Mouse (Mus musculus) midbrain, embryonic 11.5 days (tissue): ENCODE results near the gene Mipep. TPM values are rescaled to one million over a fixed set of nuclear protein-coding genes. Genes with fewer than 3 reads are reported as not detected.
A peak's percentile ranks its signal among the peaks of the same experiment; 100 is the strongest.

Experiments used
- ATAC-seq: fragments of 200-750 bp; cut with Nextera tagmentation; 2 replicates; pipeline ENCODE4 v1.8.0; 2017; ENCODE audit warnings: moderate TSS enrichment, moderate library complexity; ENCODE audit not compliant: low FRiP score
- DNase-seq: peaks from one replicate; pipeline ENCODE4 v3.0.0; 2015; ENCODE audit warnings: low spot score; ENCODE audit errors: missing footprints
- H3K27ac ChIP-seq: fragments of 300-500 bp; sonication (generic); 2 replicates; pipeline ENCODE4 v1.5.1; 2014; ENCODE audit warnings: low read depth, low read length
- H3K27me3 ChIP-seq: fragments of 300-500 bp; sonication (generic); 2 replicates; pipeline ENCODE4 v1.6.1; 2014; ENCODE audit warnings: mild to moderate bottlenecking, low read length, moderate library complexity, mixed read lengths; ENCODE audit not compliant: control insufficient read depth, insufficient read depth
- H3K36me3 ChIP-seq: fragments of 300-500 bp; sonication (generic); 2 replicates; pipeline ENCODE4 v1.6.1; 2014; ENCODE audit warnings: mild to moderate bottlenecking, low read length, moderate library complexity, mixed read lengths; ENCODE audit not compliant: control insufficient read depth, insufficient read depth
- H3K4me1 ChIP-seq: fragments of 300-500 bp; sonication (generic); 2 replicates; pipeline ENCODE4 v1.6.1; 2014; ENCODE audit warnings: low read length; ENCODE audit not compliant: control insufficient read depth, insufficient read depth
- H3K4me2 ChIP-seq: fragments of 300-500 bp; sonication (generic); 2 replicates; pipeline ENCODE4 v1.6.1; 2014; ENCODE audit warnings: mild to moderate bottlenecking, moderate library complexity
- H3K4me3 ChIP-seq: fragments of 300-500 bp; sonication (generic); 2 replicates; pipeline ENCODE4 v1.5.1; 2014; ENCODE audit warnings: low read depth, low read length
- H3K9ac ChIP-seq: fragments of 300-500 bp; sonication (generic); 2 replicates; pipeline ENCODE4 v1.6.1; 2014; ENCODE audit warnings: low read length
- H3K9me3 ChIP-seq: fragments of 300-500 bp; sonication (generic); 2 replicates; pipeline ENCODE4 v1.6.1; 2016; ENCODE audit warnings: low read length; ENCODE audit not compliant: control insufficient read depth
- WGBS: fragments of 180-500 bp; shearing (Covaris S2); extraction: QIAGEN DNeasy Blood & Tissue Kit; methylation state at CpG from one replicate; pipeline ENCODE4 v1.1.7; 2014; 5-methylcytosine and 5-hydroxymethylcytosine counted together
- polyA plus RNA-seq: library from polyadenylated mRNA; unstranded; fragments of >200 nt; fragmentation: Nextera tagmentation; extraction: Ambion mirVana; gene quantifications from 2 replicates; pipeline ENCODE4 v1.2.1, GENCODE M21; 2014

Gene Mipep
- polyA plus RNA-seq, 1 experiment from 2014 or later, result 26.6 TPM

DNA sequence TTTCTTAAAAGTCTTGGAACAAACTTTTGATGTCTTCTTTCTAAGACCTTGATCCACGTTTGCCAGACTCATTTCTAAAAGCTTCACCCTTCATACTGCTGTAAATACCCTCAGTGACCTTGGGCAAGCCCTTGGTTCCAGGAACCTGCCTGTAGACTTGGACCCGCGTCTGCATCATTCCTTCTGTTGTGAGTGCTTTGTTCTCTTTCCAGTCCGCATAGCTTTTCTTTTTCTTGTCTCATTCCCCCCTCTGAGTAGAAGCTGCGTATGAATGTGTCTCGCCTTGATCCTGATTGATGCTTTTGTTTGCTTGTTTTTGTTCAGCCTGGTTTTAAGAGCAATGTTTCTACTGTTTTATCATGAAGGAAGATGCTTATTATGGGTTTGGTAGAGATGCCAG, 52.3 kb downstream of the Mipep start:
- Histone ChIP-seq H3K27ac (no peak overlapping the region), H3K4me1 (no peaks in the 10 kb centered on the region), H3K9me3 (no peaks in the 10 kb centered on the region), H3K9ac (no peak overlapping the region), H3K4me3 (no peak overlapping the region), H3K36me3 (0 out of 2 replicates have a peak, but pooled peaks cover 3% of the 10 kb centered on the region), H3K27me3 (no peaks in the 10 kb centered on the region), H3K4me2 (no peak overlapping the region)
- WGBS, result 49% methylated on average over 6 of the region's 6 CpGs
- DNase-seq (no peak), ATAC-seq (no peak)

- 91% methylated on average over 8 of the region's 8 CpGs for WGBS
- Histone ChIP-seq H3K9me3 (no peaks in the 10 kb centered on the region), H3K4me3 (no peak overlapping the region), H3K9ac (no peak overlapping the region), H3K27me3 (no peaks in the 10 kb centered on the region), H3K4me1 (peaks cover 3% of the 10 kb centered on the region), H3K27ac (no peak overlapping the region), H3K4me2 (no peak overlapping the region), H3K36me3 (no peaks in the 10 kb centered on the region)
- no peak for ATAC-seq
- DNase-seq, result no peak
Observed at GRCm38 (mm10) chr14:60839654-60840053, 55.3 kb downstream of the Mipep start.

GRCm38 (mm10) chr14:60841977-60842659, 57.7 kb downstream of the Mipep start:
- 75% methylated on average over 14 of the region's 14 CpGs for WGBS
- Histone ChIP-seq H3K4me3 (no peak overlapping the region), H3K9ac (no peak overlapping the region), H3K4me2 (no peak overlapping the region), H3K27ac (no peak overlapping the region), H3K27me3 (no peaks in the 10 kb centered on the region), H3K36me3 (no peaks in the 10 kb centered on the region), H3K9me3 (no peaks in the 10 kb centered on the region), H3K4me1 (peaks cover 16% of the 10 kb centered on the region)
- ATAC-seq, result no peak
- DNase-seq, result no peak

DNA sequence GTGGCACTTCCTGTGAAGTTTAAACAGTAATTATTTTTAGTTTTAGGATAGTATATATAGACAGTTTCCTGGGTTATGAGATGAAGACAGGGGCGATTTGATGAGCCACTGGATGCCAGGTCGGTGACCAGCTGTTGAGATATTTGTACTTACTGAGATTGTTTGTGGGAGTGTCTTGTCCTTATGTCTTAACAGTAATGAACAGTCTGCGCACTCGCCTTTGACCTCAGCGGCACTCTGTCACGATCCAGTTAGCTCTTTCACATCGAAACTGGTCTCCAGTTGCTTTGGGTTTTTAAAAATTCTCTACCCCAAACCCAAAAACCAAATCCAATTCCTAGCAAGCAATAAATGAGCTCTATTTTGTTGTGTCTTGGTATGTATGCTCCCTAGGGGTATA, 59.2 kb downstream of the Mipep start:
- Histone ChIP-seq H3K9ac (no peak overlapping the region), H3K36me3 (no peaks in the 10 kb centered on the region), H3K4me3 (no peak overlapping the region), H3K4me2 (no peak overlapping the region), H3K27ac (no peak overlapping the region), H3K9me3 (no peaks in the 10 kb centered on the region), H3K27me3 (no peaks in the 10 kb centered on the region), H3K4me1 (peaks cover 16% of the 10 kb centered on the region)
- DNase-seq (no peak), ATAC-seq (no peak)
- 94% methylated on average over 7 of the region's 7 CpGs for WGBS

DNA sequence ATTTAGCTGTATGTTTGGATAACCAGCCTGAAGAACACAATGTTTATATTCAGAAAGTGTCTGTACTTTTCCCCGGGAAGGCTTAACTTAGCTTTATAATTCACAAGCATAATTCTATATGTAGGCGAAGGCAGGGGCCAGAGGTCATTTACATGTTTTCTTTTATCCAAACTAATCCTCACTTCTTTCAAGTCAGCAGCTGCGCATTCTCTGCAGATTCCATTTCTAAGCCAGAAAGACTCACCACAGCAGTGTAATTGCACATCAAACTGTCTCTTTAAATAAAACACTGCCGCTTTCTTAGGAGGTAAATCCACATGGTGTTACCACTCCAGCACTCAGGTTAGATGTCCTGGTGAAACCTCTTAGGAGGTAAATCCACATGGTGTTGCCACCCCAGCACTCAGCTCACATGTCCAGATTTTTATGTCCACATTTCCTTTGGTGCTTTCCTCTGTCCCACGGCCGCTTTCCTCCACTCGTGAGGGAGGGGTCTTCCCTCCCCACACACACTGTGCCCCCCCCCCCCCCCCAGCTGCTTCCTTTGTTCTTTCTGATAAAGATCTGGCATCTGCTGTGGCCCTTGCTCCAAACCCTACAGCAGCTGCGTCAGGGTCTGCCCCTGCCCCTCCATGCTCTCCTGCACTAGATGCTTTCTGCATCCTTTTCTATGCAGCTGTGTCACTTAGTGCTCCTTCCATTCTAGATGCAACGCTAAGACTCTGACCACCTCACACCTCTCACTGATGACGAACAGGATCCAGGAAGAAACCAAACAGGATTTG, 61.1 kb downstream of the Mipep start:
- 41% methylated on average over 10 of the region's 10 CpGs for WGBS
- Histone ChIP-seq H3K36me3 (no peaks in the 10 kb centered on the region; the same call in 1 of the 2 replicates), H3K27ac (peak overlapping the region; percentile 40)

GRCm38 (mm10) chr14:60846174-60846573, 61.8 kb downstream of the Mipep start:
- H3K9me3 ChIP-seq, result no peaks in the 10 kb centered on the region
- H3K36me3 ChIP-seq, result no peaks in the 10 kb centered on the region; the same call in 1 of the 2 replicates
- no peaks in the 10 kb centered on the region for H3K27me3 ChIP-seq
- 92% methylated on average over 5 of the region's 5 CpGs for WGBS
- no peak overlapping the region for H3K9ac ChIP-seq
- ATAC-seq (no peak), DNase-seq (no peak)
- peaks cover 16% of the 10 kb centered on the region for H3K4me1 ChIP-seq
- H3K4me2 ChIP-seq, result no peak overlapping the region
- no peak overlapping the region for H3K4me3 ChIP-seq
- H3K27ac ChIP-seq, result no peak overlapping the region

More for the DNA sequence above, 61.1 kb downstream of the Mipep start:
- Histone ChIP-seq H3K9me3 (no peaks in the 10 kb centered on the region), H3K4me2 (no peak overlapping the region), H3K9ac (peak overlapping the region; percentile 12; the same call in 1 of the 2 replicates), H3K4me3 (no peak overlapping the region), H3K4me1 (peaks cover 16% of the 10 kb centered on the region), H3K27me3 (no peaks in the 10 kb centered on the region)
- 0 out of 2 replicates have a peak, but pooled peaks have one; percentile 30 for ATAC-seq
- peak; percentile 89 for DNase-seq

DNA sequence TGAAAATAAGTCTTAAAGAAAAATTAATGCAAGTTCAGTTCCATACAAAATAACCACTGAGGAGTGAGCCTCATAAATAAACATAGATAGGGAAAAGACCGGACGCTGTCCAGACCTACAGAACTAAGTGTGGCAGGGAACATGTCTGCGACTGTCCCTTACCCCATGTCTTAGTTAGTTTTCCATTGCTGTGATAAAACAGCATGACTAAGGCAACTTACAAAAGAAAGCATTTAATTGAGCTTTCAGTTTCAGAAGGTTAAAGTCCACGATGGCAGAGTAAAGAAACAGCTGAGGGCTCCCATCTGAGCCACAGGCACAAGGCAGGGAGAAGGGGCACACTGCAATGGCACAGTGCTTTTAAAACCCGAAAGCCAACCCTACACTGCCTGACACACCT, 63.8 kb downstream of the Mipep start:
- no peaks in the 10 kb centered on the region for H3K9me3 ChIP-seq
- H3K9ac ChIP-seq, result no peak overlapping the region
- DNase-seq, result no peak
- H3K4me2 ChIP-seq, result no peak overlapping the region
- H3K36me3 ChIP-seq, result peaks cover 4% of the 10 kb centered on the region
- no peak overlapping the region for H3K4me3 ChIP-seq
- WGBS, result 95% methylated on average over 5 of the region's 5 CpGs
- ATAC-seq, result no peak
- H3K4me1 ChIP-seq, result peaks cover 16% of the 10 kb centered on the region
- H3K27ac ChIP-seq, result no peak overlapping the region
- H3K27me3 ChIP-seq, result no peaks in the 10 kb centered on the region

GRCm38 (mm10) chr14:60850101-60850500, 65.7 kb downstream of the Mipep start:
- no peaks in the 10 kb centered on the region for H3K27me3 ChIP-seq
- H3K4me3 ChIP-seq, result no peak overlapping the region
- H3K9me3 ChIP-seq, result no peaks in the 10 kb centered on the region
- DNase-seq, result no peak
- H3K9ac ChIP-seq, result no peak overlapping the region
- WGBS, result 96% methylated on average over 14 of the region's 14 CpGs
- ATAC-seq, result no peak
- peaks cover 4% of the 10 kb centered on the region for H3K36me3 ChIP-seq
- H3K27ac ChIP-seq, result no peak overlapping the region
- H3K4me2 ChIP-seq, result no peak overlapping the region
- H3K4me1 ChIP-seq, result peaks cover 8% of the 10 kb centered on the region

- no peak for DNase-seq
- Histone ChIP-seq H3K9ac (no peak overlapping the region), H3K27ac (no peak overlapping the region), H3K4me3 (no peak overlapping the region), H3K27me3 (no peaks in the 10 kb centered on the region), H3K9me3 (no peaks in the 10 kb centered on the region), H3K36me3 (peaks cover 4% of the 10 kb centered on the region), H3K4me2 (no peak overlapping the region), H3K4me1 (no peaks in the 10 kb centered on the region)
- no peak for ATAC-seq
- 88% methylated on average over 5 of the region's 5 CpGs for WGBS
Observed at GRCm38 (mm10) chr14:60851632-60852031, 67.3 kb downstream of the Mipep start.
